Mouse (Mus musculus): ENCODE results near the gene Sox10. TPM values are rescaled to one million over a fixed set of nuclear protein-coding genes. Genes with fewer than 3 reads are reported as not detected.

The Sox10 gene
- polyA plus RNA-seq, 1 experiment, result 1.6 TPM

DNA sequence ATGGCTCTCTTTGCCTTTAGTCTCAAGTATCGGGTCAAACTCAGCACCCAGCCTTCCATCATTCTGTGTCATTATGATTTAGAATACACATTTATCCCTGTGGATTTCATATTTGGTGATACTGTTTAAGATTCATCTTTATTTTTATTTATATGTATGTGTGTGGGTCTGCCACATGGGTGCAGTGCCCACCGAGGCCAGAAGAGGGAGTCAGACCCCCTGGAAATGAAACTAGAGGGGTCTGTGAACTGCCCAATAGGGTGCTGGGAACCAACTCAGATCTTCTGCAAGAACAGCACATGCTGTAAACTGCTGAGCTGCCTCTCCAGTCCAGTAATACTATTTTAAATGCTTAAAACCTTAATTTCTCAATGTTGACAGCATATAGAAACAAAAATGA, 26.4 kb upstream of the Sox10 start:
- Histone ChIP-seq H3K4me3 (ENCODE audit: control insufficient read depth, low read depth, low read length) (no peak overlapping the region), H3K4me1 (ENCODE audit: control insufficient read depth, insufficient read depth, low read length) (no peaks in the 10 kb centered on the region; the same call in 1 of the 2 replicates), H3K27me3 (ENCODE audit: control insufficient read depth, insufficient read depth, low read length) (no peaks in the 10 kb centered on the region), H3K27ac (ENCODE audit: control insufficient read depth, insufficient read depth, low read depth, low read length) (no peak overlapping the region), H3K36me3 (ENCODE audit: control insufficient read depth, insufficient read depth, low read length) (no peaks in the 10 kb centered on the region)
- TF ChIP-seq POLR2A (IDR thresholded peaks at IDR 0.05; ENCODE audit: control insufficient read depth, low read depth, low read length) (no peak), CTCF (IDR thresholded peaks at IDR 0.05; ENCODE audit: control insufficient read depth, insufficient read depth, insufficient replicate concordance, low read depth, low read length) (no peak)

DNA sequence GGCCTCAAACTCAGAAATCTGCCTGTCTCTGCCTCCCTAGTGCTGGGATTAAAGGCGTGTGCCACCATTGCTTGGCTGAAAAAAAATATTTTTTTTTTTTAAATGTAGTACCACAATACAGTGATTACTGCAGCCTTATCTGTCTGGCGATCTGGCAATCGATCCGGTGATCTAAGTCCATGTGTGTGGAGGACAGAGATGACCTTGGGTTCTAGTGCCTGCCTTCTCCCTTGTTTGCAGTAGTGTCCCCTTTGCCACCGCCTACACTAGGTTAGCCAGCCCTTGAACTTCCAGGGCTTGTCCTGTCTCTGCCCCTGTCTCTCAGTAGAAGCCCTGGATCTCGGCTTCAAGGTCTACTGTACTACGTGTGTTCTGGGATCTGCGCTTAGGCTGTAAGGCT, 22.8 kb upstream of the Sox10 start:
- Histone ChIP-seq H3K27ac (ENCODE audit: control insufficient read depth, insufficient read depth, low read depth, low read length) (no peak overlapping the region), H3K36me3 (ENCODE audit: control insufficient read depth, insufficient read depth, low read length) (no peaks in the 10 kb centered on the region), H3K4me3 (ENCODE audit: control insufficient read depth, low read depth, low read length) (no peak overlapping the region), H3K4me1 (ENCODE audit: control insufficient read depth, insufficient read depth, low read length) (no peaks in the 10 kb centered on the region), H3K27me3 (ENCODE audit: control insufficient read depth, insufficient read depth, low read length) (no peaks in the 10 kb centered on the region)
- TF ChIP-seq CTCF (IDR thresholded peaks at IDR 0.05; ENCODE audit: control insufficient read depth, insufficient read depth, insufficient replicate concordance, low read depth, low read length), result no peak
- TF ChIP-seq POLR2A (IDR thresholded peaks at IDR 0.05; ENCODE audit: control insufficient read depth, low read depth, low read length), result no peak

DNA sequence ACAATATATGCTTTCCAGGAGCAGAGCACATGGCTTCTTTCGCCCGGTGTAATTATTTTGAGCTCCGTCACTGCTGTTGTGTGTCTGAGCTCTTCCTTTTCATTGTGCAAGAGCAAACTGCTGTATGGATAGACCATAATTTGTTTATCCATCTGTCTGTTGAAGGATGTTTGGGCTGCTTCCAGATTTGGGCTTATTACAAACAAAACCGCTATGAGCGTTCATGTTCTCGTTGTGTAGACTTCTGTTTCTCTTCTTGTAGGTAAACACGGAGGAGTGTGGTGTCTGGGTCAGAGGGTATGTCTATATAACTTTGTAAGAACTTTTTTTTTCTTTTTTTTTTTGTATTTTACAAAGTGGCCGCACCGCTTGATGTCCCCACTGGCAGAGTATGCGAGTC, 20.2 kb upstream of the Sox10 start:
- H3K27me3 ChIP-seq (ENCODE audit: control insufficient read depth, insufficient read depth, low read length), result no peaks in the 10 kb centered on the region
- no peaks in the 10 kb centered on the region for H3K36me3 ChIP-seq (ENCODE audit: control insufficient read depth, insufficient read depth, low read length)
- H3K27ac ChIP-seq (ENCODE audit: control insufficient read depth, insufficient read depth, low read depth, low read length), result no peak overlapping the region
- no peaks in the 10 kb centered on the region for H3K4me1 ChIP-seq (ENCODE audit: control insufficient read depth, insufficient read depth, low read length)
- H3K4me3 ChIP-seq (ENCODE audit: control insufficient read depth, low read depth, low read length), result no peak overlapping the region
- TF ChIP-seq POLR2A (IDR thresholded peaks at IDR 0.05; ENCODE audit: control insufficient read depth, low read depth, low read length) (no peak), CTCF (IDR thresholded peaks at IDR 0.05; ENCODE audit: control insufficient read depth, insufficient read depth, insufficient replicate concordance, low read depth, low read length) (no peak)

DNA sequence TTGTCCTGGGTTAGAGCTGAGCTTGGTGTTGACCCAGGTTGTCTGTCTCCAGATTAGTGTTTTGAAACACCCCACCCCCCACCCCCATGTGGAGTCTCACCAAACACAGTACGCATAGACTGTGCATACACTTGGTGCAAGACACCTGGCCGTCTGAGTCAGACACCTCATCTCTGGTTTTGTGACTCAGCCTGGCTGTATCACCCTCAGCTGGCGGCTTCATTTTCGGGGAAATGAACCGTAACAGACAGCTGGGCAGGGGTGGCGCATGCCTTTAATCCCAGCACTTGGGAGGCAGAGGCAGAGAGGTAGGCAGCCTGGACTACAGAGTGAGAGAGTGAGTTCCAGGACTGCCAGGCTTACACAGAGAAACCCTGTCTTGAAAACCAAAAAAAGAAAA, 11.9 kb upstream of the Sox10 start:
- no peaks in the 10 kb centered on the region for H3K36me3 ChIP-seq (ENCODE audit: control insufficient read depth, insufficient read depth, low read length)
- no peak overlapping the region for H3K27ac ChIP-seq (ENCODE audit: control insufficient read depth, insufficient read depth, low read depth, low read length)
- no peak overlapping the region for H3K4me3 ChIP-seq (ENCODE audit: control insufficient read depth, low read depth, low read length)
- no peaks in the 10 kb centered on the region for H3K4me1 ChIP-seq (ENCODE audit: control insufficient read depth, insufficient read depth, low read length)
- no peaks in the 10 kb centered on the region for H3K27me3 ChIP-seq (ENCODE audit: control insufficient read depth, insufficient read depth, low read length)
- TF ChIP-seq POLR2A (IDR thresholded peaks at IDR 0.05; ENCODE audit: control insufficient read depth, low read depth, low read length), result no peak
- no peak for TF ChIP-seq CTCF (IDR thresholded peaks at IDR 0.05; ENCODE audit: control insufficient read depth, insufficient read depth, insufficient replicate concordance, low read depth, low read length)

DNA sequence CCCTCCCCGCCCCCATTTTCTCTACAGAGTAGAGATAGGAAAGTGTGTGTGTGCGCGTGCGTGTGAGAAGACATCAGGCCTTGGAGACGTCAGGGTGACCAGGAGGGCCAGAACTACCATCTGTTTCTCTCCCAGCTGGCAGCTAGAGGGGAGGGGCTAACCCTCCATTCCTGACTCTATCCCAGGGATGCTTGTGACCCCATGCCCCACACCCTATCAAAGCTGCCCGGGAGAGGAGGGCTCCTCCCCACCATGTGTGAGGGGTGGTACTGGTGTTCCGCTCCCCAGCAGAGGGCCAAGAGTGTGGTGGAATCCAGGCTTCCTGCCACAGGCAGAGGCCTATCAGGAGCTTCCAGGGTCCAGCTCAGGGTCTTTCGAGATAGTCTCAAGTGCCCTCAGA, 1.7 kb upstream of the Sox10 start:
- Histone ChIP-seq H3K4me3 (ENCODE audit: control insufficient read depth, low read depth, low read length) (no peak overlapping the region), H3K27me3 (ENCODE audit: control insufficient read depth, insufficient read depth, low read length) (no peaks in the 10 kb centered on the region), H3K36me3 (ENCODE audit: control insufficient read depth, insufficient read depth, low read length) (no peaks in the 10 kb centered on the region), H3K27ac (ENCODE audit: control insufficient read depth, insufficient read depth, low read depth, low read length) (no peak overlapping the region), H3K4me1 (ENCODE audit: control insufficient read depth, insufficient read depth, low read length) (peaks cover 7% of the 10 kb centered on the region)
- TF ChIP-seq POLR2A (IDR thresholded peaks at IDR 0.05; ENCODE audit: control insufficient read depth, low read depth, low read length) (no peak), CTCF (IDR thresholded peaks at IDR 0.05; ENCODE audit: control insufficient read depth, insufficient read depth, insufficient replicate concordance, low read depth, low read length) (no peak)

DNA sequence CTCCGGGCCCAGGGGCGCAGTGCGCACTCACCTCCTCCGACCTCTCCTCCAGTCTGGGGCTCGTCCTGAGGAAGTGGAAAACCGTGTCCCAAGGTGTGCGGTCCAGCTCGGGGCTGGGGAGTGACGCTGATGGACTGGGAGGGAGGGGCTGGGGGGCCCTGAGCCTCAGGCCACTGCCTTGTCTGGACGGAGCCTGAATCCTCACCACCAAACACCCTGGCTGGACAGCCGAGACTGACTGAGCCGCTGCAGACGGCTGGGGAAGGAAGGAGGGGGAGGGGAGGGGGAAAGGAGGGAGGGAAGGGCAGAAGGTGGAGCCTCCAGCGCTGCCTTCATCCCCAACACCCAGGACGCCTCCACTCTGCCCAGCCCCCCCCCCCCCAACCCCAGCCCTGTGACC, 789 bp downstream of the Sox10 start:
- Histone ChIP-seq H3K36me3 (ENCODE audit: control insufficient read depth, insufficient read depth, low read length) (no peaks in the 10 kb centered on the region), H3K4me3 (ENCODE audit: control insufficient read depth, low read depth, low read length) (no peak overlapping the region), H3K27ac (ENCODE audit: control insufficient read depth, insufficient read depth, low read depth, low read length) (no peak overlapping the region), H3K4me1 (ENCODE audit: control insufficient read depth, insufficient read depth, low read length) (peaks cover 7% of the 10 kb centered on the region), H3K27me3 (ENCODE audit: control insufficient read depth, insufficient read depth, low read length) (no peaks in the 10 kb centered on the region)
- TF ChIP-seq POLR2A (IDR thresholded peaks at IDR 0.05; ENCODE audit: control insufficient read depth, low read depth, low read length) (no peak), CTCF (IDR thresholded peaks at IDR 0.05; ENCODE audit: control insufficient read depth, insufficient read depth, insufficient replicate concordance, low read depth, low read length) (no peak)

DNA sequence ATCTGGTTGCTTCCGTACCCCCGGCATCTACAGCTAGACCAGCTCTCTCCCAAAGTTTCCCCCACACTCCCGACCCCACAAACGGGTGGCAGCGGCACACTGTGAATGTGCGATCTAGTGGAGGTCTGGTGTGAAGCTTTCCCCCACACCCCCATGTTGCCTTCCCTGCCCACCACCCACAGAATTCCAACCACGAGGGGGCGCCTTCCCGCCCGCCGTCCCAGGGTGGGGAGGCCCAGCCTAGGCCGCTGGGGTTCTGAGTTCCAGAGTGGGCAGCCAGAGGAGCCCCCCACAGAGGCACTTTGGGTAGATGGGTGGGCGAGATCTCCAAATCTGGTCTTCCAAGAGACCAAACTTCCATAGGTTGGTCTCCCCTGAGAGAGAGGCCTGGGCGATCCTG, 2.2 kb downstream of the Sox10 start:
- Histone ChIP-seq H3K36me3 (ENCODE audit: control insufficient read depth, insufficient read depth, low read length) (no peaks in the 10 kb centered on the region), H3K4me1 (ENCODE audit: control insufficient read depth, insufficient read depth, low read length) (peaks cover 7% of the 10 kb centered on the region), H3K4me3 (ENCODE audit: control insufficient read depth, low read depth, low read length) (no peak overlapping the region), H3K27ac (ENCODE audit: control insufficient read depth, insufficient read depth, low read depth, low read length) (no peak overlapping the region), H3K27me3 (ENCODE audit: control insufficient read depth, insufficient read depth, low read length) (no peaks in the 10 kb centered on the region)
- peak; percentile 20; the same call in 1 of the 2 replicates for TF ChIP-seq CTCF (IDR thresholded peaks at IDR 0.05; ENCODE audit: control insufficient read depth, insufficient read depth, insufficient replicate concordance, low read depth, low read length)
- no peak for TF ChIP-seq POLR2A (IDR thresholded peaks at IDR 0.05; ENCODE audit: control insufficient read depth, low read depth, low read length)

DNA sequence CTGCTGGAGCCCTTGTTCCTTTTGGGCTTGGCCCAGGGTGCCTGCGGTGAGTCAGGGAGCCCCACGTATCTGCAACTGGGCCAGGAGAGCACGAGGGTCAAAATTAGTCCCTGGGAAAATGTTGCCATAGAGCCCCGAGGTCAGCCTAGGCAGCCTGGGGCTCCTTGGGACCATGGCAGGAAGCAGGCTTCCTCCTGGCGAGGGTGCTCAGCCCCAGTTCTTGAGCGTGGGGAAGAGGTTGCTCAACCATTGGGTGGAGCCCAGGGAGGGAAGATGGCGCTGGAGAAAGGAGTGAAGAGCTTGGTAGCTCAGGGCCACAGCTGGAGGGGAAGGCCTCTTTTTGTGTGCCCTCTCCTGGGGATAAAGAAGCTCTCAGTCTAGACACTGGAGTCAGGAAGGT, 2.7 kb downstream of the Sox10 start:
- no peaks in the 10 kb centered on the region for H3K27me3 ChIP-seq (ENCODE audit: control insufficient read depth, insufficient read depth, low read length)
- H3K27ac ChIP-seq (ENCODE audit: control insufficient read depth, insufficient read depth, low read depth, low read length), result no peak overlapping the region
- H3K36me3 ChIP-seq (ENCODE audit: control insufficient read depth, insufficient read depth, low read length), result no peaks in the 10 kb centered on the region
- H3K4me1 ChIP-seq (ENCODE audit: control insufficient read depth, insufficient read depth, low read length), result peaks cover 7% of the 10 kb centered on the region
- TF ChIP-seq POLR2A (IDR thresholded peaks at IDR 0.05; ENCODE audit: control insufficient read depth, low read depth, low read length) (no peak), CTCF (IDR thresholded peaks at IDR 0.05; ENCODE audit: control insufficient read depth, insufficient read depth, insufficient replicate concordance, low read depth, low read length) (no peak)
- H3K4me3 ChIP-seq (ENCODE audit: control insufficient read depth, low read depth, low read length), result no peak overlapping the region
